Mouse (Mus musculus) gastrocnemius, postnatal 4 days (tissue): ENCODE data around the gene Defb28. TPM values are rescaled to one million over a fixed set of nuclear protein-coding genes. Genes with fewer than 3 reads are reported as not detected.

ENCODE experiments used
- DNase-seq, 2 experiments: peaks; one replicate each; pipeline ENCODE4 v3.0.0; 2021 to 2022; ENCODE audit warnings: low spot score in 2 of 2, mixed read lengths in 2 of 2
- long read RNA-seq, 2 experiments: library from polyadenylated mRNA; stranded (forward); transcript quantifications; one replicate each; pipeline ENCODE4 v2.0.0; 2021
- total RNA-seq, 2 experiments: library from RNA; stranded (reverse); gene quantifications; 2 replicates each; pipeline ENCODE4 v1.2.3; 2021

Defb28 gene
- not detected for total RNA-seq
- long read RNA-seq, experiment 1, result 0 reads
- long read RNA-seq, experiment 2, result 0 reads

GRCm38 (mm10) chr2:152517981-152518380 lies at the start of gene Defb28:
Gene Defb28 (plus strand): TSS chr2:152518255.
- DNase-seq, result no peak

DNA sequence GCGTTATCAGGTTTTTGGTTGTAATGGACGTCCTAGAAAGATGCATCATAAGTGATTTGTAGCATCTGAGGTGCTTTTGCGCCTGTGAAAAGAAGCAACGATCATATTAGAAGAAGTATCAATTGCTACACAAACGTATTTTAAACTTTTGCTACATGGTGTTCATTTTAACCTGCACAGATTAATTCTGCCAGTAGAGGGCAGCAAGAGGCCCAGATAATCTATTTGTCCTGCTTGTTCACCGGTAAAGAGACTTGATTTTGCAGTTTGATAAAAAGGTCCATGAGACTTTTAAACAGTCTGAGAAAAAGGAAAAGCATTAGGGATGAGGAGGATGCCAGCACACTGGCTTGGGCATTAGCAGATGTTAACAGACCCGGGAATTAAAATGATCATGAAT lies 47.1 kb upstream of the Defb28 start:
- DNase-seq, result peak in 1 of 2 experiments; percentile 25

- DNase-seq, result no peak
These were observed 45.6 kb upstream of the Defb28 start for GRCm38 (mm10) chr2:152472434-152472833.

DNA sequence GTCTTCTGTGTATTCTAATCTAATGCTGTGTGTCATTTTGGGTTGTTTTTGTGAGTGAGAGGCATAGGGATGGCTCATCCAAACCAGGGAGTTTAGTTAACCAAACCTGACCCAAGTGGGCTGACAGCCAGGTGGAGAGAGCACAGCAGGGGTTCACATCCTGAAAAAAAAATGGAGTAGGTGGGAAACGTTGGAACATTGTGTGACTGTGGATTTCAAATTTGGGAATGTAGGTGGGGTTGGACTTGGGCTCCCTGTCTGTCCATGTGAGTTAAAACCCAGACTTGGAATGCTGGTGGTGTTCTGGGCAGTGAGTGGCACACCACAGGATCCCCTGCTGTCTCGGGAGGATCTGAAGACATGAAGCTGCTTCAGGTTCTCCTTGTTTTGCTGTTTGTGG lies 41.3 kb upstream of the Defb28 start, which contains the start of gene Defb20:
Defb20 (plus strand) TSS at position 301 of the 400 bp plus-strand sequence.
- no peak for DNase-seq

DNA sequence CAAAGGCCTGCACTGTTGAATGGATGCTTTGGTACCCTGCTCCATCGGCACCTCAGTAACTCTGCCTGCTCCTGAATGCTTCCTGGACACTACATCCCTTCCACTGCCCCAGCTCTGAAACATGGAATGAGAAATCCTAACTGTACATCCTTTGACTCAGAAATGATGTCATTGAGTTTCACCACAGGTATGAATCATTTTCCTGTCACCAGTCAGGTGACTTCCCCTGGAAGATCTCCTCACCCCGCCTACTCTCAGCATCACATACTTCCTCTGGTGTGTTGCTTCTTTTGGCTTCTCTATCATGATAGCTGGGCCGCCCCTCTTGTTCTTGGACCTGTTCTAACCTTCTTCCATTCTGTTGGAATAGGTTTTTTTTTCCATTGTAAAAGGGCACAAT lies 37.2 kb upstream of the Defb28 start:
- DNase-seq, result no peak

GRCm38 (mm10) chr2:152481726-152482125 lies 36.3 kb upstream of the Defb28 start:
- DNase-seq, result no peak

DNA sequence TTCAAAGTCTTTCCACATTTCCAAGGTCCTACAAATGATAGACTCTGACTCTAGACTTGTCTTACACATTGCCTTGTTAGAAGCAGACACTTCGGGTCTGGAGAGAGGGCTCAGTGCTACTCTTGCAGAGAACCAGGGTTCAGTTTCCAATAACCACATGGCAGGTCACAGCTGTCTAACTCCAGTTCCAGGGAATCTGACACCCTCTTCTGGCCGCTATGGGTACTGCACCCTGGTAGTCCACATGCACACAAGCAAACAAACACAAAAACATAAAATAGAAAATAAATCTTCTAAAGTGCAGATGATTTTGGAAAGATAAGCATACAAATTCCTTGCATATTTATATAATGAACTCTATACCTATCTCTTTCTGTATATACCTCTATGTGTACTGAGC lies 31.0 kb upstream of the Defb28 start:
- DNase-seq, result no peak

- no peak for DNase-seq
These were observed 28.0 kb upstream of the Defb28 start, which contains the start of gene Defb22 for GRCm38 (mm10) chr2:152490038-152490437. Gene Defb22 (minus strand): TSS chr2:152490138.

- DNase-seq, result no peak
These were observed 24.9 kb upstream of the Defb28 start for GRCm38 (mm10) chr2:152493151-152493550.

DNA sequence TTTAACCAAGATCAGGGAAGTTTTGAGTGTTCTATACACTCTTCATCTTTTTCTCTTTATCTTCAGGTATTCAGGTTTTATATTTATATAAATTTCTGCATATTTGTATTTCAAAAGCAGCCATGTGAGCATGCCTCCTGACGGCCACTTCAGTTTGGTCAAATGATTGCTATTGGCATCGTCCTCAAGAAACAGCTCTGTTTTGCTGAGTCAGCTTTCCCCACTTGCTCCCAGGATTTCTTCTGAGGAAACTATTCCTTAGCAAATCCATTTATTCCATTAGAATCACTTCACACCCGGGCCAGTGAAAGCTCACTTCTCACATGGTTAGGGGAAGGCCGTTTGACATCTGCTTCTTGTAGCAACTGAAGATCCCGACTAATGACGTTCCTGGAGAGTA lies 20.0 kb upstream of the Defb28 start:
- DNase-seq, result no peak

GRCm38 (mm10) chr2:152500204-152500862 lies 17.7 kb upstream of the Defb28 start:
- no peak for DNase-seq

- no peak for DNase-seq
These were observed 17.2 kb upstream of the Defb28 start for GRCm38 (mm10) chr2:152500863-152501229.

DNA sequence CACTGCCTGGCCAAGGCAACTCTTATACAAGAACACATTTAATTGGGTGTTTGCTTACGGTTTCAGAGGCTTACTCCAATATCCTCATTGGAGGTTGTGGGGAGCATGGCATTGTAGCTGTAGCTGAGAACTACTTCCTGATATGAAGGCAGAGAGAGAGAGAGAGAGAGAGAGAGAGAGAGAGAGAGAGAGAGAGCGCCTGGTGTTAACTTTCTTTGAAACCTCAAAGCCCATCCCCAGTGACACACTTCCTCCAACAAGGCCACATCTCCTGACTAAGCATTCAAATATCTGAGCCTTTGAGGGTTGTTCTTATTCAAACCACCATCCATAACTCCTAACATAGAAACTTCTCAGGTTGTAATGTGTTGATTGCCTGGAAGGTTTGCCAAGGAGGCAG lies 14.1 kb upstream of the Defb28 start:
- no peak for DNase-seq

- no peak for DNase-seq
These were observed 6.5 kb upstream of the Defb28 start, which contains the start of gene Defb26 for GRCm38 (mm10) chr2:152511592-152511991. Gene Defb26 (minus strand): TSS chr2:152511692.

- no peak for DNase-seq
These were observed 2.0 kb upstream of the Defb28 start for GRCm38 (mm10) chr2:152516084-152516483.

DNA sequence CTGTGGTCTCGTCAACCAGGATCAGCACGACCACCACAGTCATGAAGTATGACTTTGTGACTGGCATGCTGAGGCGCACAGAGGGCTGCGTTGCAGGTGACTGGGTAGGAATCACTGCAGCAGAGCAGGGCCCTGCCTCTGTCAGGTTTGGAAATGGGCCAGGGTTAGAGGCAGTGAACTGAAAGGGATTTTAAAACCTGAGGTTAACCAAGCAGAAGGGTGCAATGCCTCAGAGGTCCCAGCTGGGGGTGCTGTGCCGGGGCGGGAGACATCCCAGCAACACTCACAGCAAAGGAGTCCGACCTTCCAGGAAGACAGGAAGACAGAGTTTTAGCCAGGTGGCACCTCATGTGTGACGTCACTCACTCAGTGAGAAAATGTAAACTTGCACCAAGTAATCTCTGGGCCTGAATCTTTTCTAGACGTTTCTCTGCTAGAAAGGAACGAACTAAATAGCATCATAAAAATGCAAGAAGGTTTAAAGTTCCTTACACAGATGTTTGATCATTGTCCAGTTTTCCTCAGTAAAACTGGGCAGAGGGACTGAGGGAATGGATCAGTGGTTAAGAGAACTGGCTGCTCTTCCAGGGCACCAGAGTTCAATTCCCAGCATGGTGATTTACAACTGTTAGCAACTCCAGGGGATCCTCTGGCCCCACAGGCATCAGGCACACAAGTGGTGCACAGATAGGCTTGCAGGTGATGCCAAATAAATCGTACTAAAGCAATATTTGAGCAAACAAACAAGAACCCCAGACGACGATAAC lies 22.1 kb downstream of the Defb28 start, which contains the start of gene Defb29:
Defb29 (minus strand) TSS at position 155 of the 767 bp plus-strand sequence.
- no peak for DNase-seq

- no peak for DNase-seq
These were observed 23.9 kb downstream of the Defb28 start for GRCm38 (mm10) chr2:152541979-152542378.

GRCm38 (mm10) chr2:152542897-152543296 lies 24.8 kb downstream of the Defb28 start:
- DNase-seq, result no peak

DNA sequence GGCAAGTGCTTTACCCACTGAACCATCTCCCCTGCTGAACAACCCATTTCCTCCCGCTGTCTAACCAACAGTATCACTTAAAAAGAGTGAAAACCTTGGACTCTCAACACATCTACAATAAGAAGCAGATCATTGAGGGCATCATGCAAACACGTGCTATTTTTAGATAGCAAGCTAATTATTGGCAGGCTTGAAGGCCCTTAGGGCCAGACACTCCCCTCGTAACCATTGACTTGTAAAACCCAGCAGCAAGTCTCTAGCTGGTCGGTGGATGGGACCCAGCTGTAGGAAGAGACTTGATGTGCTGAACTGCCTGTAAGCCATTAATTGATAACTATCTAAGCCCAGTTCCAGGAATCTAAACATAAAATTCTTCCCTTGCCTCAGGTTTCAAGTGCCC lies 25.4 kb downstream of the Defb28 start:
- DNase-seq, result no peak

GRCm38 (mm10) chr2:152544691-152545090 lies 26.6 kb downstream of the Defb28 start:
- no peak for DNase-seq

DNA sequence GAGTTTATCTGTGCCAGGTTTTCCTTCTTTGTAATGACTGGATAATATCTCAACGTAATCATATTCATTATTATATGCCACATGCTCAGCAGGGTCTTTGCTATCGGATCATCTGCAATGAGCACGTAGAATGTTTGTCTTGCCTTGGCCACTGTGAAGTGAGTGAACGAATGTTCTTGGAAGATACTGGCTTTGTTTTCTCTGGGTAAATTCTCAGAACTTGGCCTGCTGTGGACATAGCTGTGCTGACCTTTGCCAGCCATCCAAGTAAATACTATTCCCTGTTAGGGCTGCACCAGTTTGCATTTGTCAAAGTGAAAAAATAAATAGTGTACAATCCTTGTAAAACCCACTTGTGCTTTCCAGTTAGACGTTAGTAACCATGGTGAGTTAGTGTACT lies 30.1 kb downstream of the Defb28 start:
- no peak for DNase-seq

DNA sequence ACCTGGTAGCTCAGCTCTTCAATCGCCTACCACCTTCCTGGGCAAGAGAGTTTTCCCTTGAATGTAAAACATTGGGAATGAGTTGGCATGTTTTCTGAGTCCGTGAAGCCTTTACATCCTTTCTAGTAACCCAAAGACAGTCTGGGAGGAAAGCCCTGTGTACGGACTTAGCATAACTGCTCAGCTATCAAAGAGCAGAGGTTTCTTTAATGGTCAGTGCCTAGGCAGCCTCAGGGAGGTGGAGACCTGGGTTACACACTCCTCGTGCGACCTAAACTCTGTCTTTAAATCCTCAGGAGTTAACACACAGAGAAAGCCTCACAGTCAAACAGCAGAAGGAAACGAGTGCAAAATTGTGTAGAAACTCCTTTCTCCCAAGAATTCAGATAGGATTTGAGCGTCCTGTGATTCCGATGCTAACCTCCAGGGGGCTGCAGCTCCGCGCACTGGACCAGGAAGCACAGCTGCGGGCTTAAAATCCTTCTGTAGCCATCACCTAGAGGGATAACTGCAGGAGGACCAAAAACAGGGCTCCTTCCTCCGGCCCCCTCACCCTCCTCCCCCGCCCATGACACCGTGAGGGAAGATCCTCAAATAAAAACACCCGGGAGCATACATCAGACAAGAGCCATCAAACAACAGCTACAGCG lies 35.8 kb downstream of the Defb28 start:
- DNase-seq, result peak; percentile 40 to 63
